Mouse (Mus musculus) heart, postnatal 0 days (tissue): ENCODE measurements at regions not wholly inside any gene's neighbourhood (a gene's known extent, or its start where the extent isn't known, plus 50 kb on each side); places are given as distances from the start of the nearest gene placed in this dataset.

Source experiments
- ATAC-seq: fragments of 200-750 bp; cut with Nextera tagmentation; 2 replicates; pipeline ENCODE4 v1.8.0; 2017; ENCODE audit warnings: low read depth, moderate number of reproducible peaks, moderate library complexity; ENCODE audit not compliant: insufficient read depth
- DNase-seq: peaks from one replicate; pipeline ENCODE4 v3.0.0-alpha.2; 2016; ENCODE audit warnings: low spot score
- H3K27ac ChIP-seq: fragments of 300-500 bp; sonication (generic); 2 replicates; pipeline ENCODE4 v1.5.1; 2014; ENCODE audit warnings: low read depth, mild to moderate bottlenecking
- H3K27me3 ChIP-seq: fragments of 300-500 bp; sonication (generic); 2 replicates; pipeline ENCODE4 v1.6.1; 2014; ENCODE audit warnings: low read length, mixed read lengths; ENCODE audit not compliant: control insufficient read depth, insufficient read depth
- H3K36me3 ChIP-seq: fragments of 300-500 bp; sonication (generic); replicated peaks from 2 replicates; pipeline ENCODE4 v1.6.1; 2014; ENCODE audit warnings: low read length, mixed read lengths; ENCODE audit not compliant: control insufficient read depth, insufficient read depth
- H3K4me1 ChIP-seq: fragments of 300-500 bp; sonication (generic); 2 replicates; pipeline ENCODE4 v1.6.1; 2014; ENCODE audit warnings: antibody characterized with exemption; ENCODE audit not compliant: control insufficient read depth, insufficient read depth
- H3K4me2 ChIP-seq: fragments of 300-500 bp; sonication (generic); 2 replicates; pipeline ENCODE4 v1.6.1; 2014; ENCODE audit warnings: low read depth, mild to moderate bottlenecking, low read length, moderate library complexity
- H3K4me3 ChIP-seq: fragments of 300-500 bp; sonication (generic); 2 replicates; pipeline ENCODE4 v1.5.1; 2014; ENCODE audit warnings: low read depth, low read length
- H3K9ac ChIP-seq: fragments of 300-500 bp; sonication (generic); replicated peaks from 2 replicates; pipeline ENCODE4 v1.6.1; 2014; ENCODE audit warnings: low read depth, low read length, mixed read lengths
- H3K9me3 ChIP-seq: fragments of 300-500 bp; sonication (generic); replicated peaks from 2 replicates; pipeline ENCODE4 v1.6.1; 2016; ENCODE audit warnings: low read length; ENCODE audit not compliant: control insufficient read depth
- CTCF ChIP-seq: IDR thresholded peaks from 2 replicates; pipeline ENCODE4 v1.5.1; 2016; ENCODE audit warnings: antibody characterized with exemption, control low read depth, low read depth
- EP300 ChIP-seq: IDR thresholded peaks from 2 replicates; pipeline ENCODE4 v1.6.1; 2016; ENCODE audit warnings: antibody characterized with exemption, low read depth
- WGBS: fragments of 180-500 bp; shearing (Covaris S2); extraction: QIAGEN DNeasy Blood & Tissue Kit; methylation state at CpG from one replicate; pipeline ENCODE4 v1.1.7; 2014; 5-methylcytosine and 5-hydroxymethylcytosine counted together

- no peak overlapping the region; the same call in 1 of the 2 replicates for H3K4me2 ChIP-seq
- no peak for DNase-seq
- TF ChIP-seq EP300, result no peak
- TF ChIP-seq CTCF, result no peak
- H3K27me3 ChIP-seq, result no peaks in the 10 kb centered on the region
- no peaks in the 10 kb centered on the region for H3K36me3 ChIP-seq
- no peaks in the 10 kb centered on the region for H3K9me3 ChIP-seq
- 31% methylated on average over 5 of the region's 5 CpGs for WGBS
- no peak overlapping the region for H3K4me3 ChIP-seq
- H3K4me1 ChIP-seq, result peaks cover 10% of the 10 kb centered on the region
- no peak overlapping the region for H3K9ac ChIP-seq
- H3K27ac ChIP-seq, result no peak overlapping the region
- ATAC-seq, result no peak
Observed at GRCm38 (mm10) chr5:51922973-51923372, 267.3 kb downstream of the Dhx15 start.

GRCm38 (mm10) chr5:51922494-51922893 lies 267.8 kb downstream of the Dhx15 start:
- H3K9ac ChIP-seq, result no peak overlapping the region

GRCm38 (mm10) chr5:51917812-51918448 lies 272.4 kb downstream of the Dhx15 start:
- peak overlapping the region; percentile 53 for H3K27ac ChIP-seq
- 13% methylated on average over 4 of the region's 4 CpGs for WGBS
- no peak for TF ChIP-seq CTCF
- TF ChIP-seq EP300, result no peak

More at GRCm38 (mm10) chr5:51922494-51922893, 267.8 kb downstream of the Dhx15 start:
- Histone ChIP-seq H3K9me3 (no peaks in the 10 kb centered on the region), H3K4me2 (no peak overlapping the region), H3K27me3 (no peaks in the 10 kb centered on the region), H3K4me1 (peaks cover 12% of the 10 kb centered on the region), H3K27ac (no peak overlapping the region), H3K4me3 (no peak overlapping the region), H3K36me3 (no peaks in the 10 kb centered on the region)
- no peak for TF ChIP-seq CTCF
- no peak for TF ChIP-seq EP300
- no peak for ATAC-seq
- WGBS, result 76% methylated on average over 7 of the region's 7 CpGs
- DNase-seq, result no peak

GRCm38 (mm10) chr5:51914731-51915130 lies 275.6 kb downstream of the Dhx15 start:
- Histone ChIP-seq H3K36me3 (no peaks in the 10 kb centered on the region), H3K4me3 (no peak overlapping the region), H3K27me3 (no peaks in the 10 kb centered on the region), H3K9me3 (no peaks in the 10 kb centered on the region), H3K4me1 (peaks cover 9% of the 10 kb centered on the region), H3K9ac (no peak overlapping the region), H3K4me2 (no peak overlapping the region), H3K27ac (no peak overlapping the region)
- ATAC-seq (no peak), DNase-seq (no peak)
- WGBS, result 61% methylated on average over 6 of the region's 6 CpGs
- TF ChIP-seq EP300 (no peak), CTCF (no peak)

More at GRCm38 (mm10) chr5:51917812-51918448, 272.4 kb downstream of the Dhx15 start:
- H3K36me3 ChIP-seq, result no peaks in the 10 kb centered on the region
- peak; percentile 71 for DNase-seq
- H3K4me1 ChIP-seq, result peaks cover 9% of the 10 kb centered on the region
- no peaks in the 10 kb centered on the region for H3K9me3 ChIP-seq
- H3K27me3 ChIP-seq, result no peaks in the 10 kb centered on the region
- no peak overlapping the region for H3K9ac ChIP-seq
- ATAC-seq, result peak; percentile 89
- H3K4me2 ChIP-seq, result no peak overlapping the region
- H3K4me3 ChIP-seq, result no peak overlapping the region

GRCm38 (mm10) chr5:51908861-51909260 lies 281.5 kb downstream of the Dhx15 start:
- Histone ChIP-seq H3K36me3 (no peaks in the 10 kb centered on the region), H3K4me1 (peaks cover 5% of the 10 kb centered on the region), H3K4me3 (no peak overlapping the region), H3K9ac (no peak overlapping the region), H3K4me2 (peak overlapping the region; percentile 13; the same call in 1 of the 2 replicates), H3K9me3 (no peaks in the 10 kb centered on the region), H3K27me3 (no peaks in the 10 kb centered on the region), H3K27ac (no peak overlapping the region)
- 38% methylated on average over 8 of the region's 8 CpGs for WGBS
- DNase-seq (peak; percentile 36), ATAC-seq (no peak)
- TF ChIP-seq EP300 (no peak), CTCF (peak; percentile 63)
